Mouse (Mus musculus) erythroblast, adult 5-6 weeks (primary cell): ENCODE data around the gene Zap70. TPM values are rescaled to one million over a fixed set of nuclear protein-coding genes. Genes with fewer than 3 reads are reported as not detected.
"Not testable (repeated sequence)": the region's sequence is repeated elsewhere in the genome, so short reads cannot be mapped to it uniquely, and the experiment has no call there.

Source experiments
- ATAC-seq: replicated peaks from 2 replicates; pipeline ENCODE4 v1.8.0; 2016; ENCODE audit warnings: moderate number of reproducible peaks, mild to moderate bottlenecking, moderate TSS enrichment, inconsistent platforms; ENCODE audit not compliant: poor library complexity, low FRiP score, severe bottlenecking
- total RNA-seq, 2 experiments: library from RNA; stranded (forward) in 1 of 2; stranded (reverse) in 1 of 2; fragments of 150-400 nt in 1 of 2; fragments of 200-764, 138-1000 nt in 1 of 2; gene quantifications; 2 replicates each; pipeline versions ENCODE4 v1.2.3 to v1.2.4; 2015 to 2017; ENCODE audit warnings: low replicate concordance in 2 of 2

The Zap70 gene
- total RNA-seq, 2 experiments from 2014 or later: 0.17 TPM; not detected in 1

- ATAC-seq: no peak
These were observed 53.6 kb downstream of the Zap70 start for GRCm38 (mm10) chr1:36815166-36815565.

DNA sequence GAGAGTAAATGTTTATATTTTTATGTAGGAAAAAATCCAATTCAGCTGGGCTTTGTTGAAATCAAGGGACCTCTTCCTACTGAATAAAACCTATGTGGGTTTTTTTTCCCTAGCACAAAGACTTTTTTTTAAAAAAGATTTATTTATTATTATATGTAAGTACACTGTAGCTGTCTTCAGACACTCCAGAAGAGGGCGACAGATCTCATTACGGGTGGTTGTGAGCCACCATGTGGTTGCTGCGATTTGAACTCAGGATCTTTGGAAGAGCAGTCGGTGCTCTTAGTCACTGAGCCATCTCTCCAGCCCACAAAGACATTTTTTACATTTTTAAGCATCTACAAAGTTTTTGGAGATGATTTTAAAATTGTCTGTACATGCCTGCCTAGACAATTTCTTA lies 60.3 kb downstream of the Zap70 start:
- not testable (repeated sequence) for ATAC-seq

DNA sequence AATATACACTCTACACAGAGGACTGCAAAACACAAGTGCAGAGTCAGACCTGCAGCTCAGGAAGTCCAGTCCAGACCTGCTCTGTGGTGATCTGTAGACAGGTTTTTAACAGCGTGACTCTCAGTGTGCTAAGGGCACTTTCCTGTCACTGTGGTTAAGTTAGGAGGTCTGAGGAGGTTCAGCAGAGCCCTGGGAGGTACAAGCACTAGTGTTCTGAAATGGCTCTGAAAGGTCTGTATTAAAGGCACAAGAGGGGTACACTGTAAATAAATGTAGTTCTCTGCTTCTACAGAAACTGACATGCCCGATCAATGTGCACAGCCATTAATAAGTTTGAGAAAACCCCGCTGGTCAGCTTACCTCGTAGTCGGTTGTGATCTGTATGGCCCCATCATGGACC lies 62.8 kb downstream of the Zap70 start:
- ATAC-seq: no peak

DNA sequence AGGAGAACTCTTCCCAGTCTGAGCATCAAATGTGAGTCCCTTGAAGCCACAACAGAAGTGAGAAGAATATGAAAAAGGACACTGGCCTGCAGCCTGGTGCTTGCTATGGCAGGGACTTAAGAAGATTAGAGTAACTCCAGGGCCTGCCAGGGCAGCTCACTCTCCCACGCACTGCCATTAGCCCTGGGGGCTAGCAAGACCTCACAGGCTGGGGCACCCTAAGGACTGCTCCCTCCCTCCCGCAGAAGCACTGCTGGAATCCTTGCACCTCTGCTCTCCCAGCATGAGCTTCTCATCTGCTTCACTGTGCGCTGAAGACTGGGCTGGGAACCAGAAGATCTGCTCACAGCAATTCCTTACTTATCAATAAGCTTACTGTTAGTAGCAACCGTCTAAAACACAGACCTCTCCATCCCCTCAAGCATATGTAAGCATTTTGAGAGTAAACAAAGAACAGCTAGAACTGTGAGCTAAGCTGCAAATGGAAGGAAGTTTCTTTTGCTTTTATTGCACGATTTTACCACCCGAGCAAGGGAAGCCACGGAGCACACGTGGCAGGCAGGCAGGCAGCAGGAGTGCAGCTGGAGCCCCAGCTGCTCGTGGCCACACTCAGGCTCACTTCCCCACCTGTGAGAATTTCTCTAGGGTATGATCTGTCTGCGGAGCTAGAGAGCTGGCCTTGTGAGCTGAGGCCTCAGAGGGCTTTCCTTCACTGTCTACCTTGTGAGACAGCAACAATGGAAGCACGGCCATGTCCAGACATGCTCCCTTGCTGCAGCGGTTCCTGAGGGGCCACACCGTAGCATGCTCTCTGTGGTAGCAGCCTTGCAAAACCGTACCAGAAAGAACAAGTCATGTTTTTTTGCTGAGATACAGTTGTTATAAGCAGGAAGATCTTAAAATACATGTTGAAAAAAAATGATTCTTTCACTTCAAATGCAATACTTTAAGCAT lies 69.6 kb downstream of the Zap70 start:
- ATAC-seq: no peak

Other genes starting within 250 kb of the Zap70 start
- gene Cnnm3, start 249.9 kb upstream of the Zap70 start, total RNA-seq (2015; ENCODE audit: low replicate concordance): 7.9 and 8.8 TPM in 2 replicates
- gene Cnnm3, start 249.9 kb upstream of the Zap70 start, total RNA-seq (2017; ENCODE audit: low replicate concordance): 5.7 and 7.4 TPM in 2 replicates
- gene Ankrd23, start 224.9 kb upstream of the Zap70 start, total RNA-seq (2015; ENCODE audit: low replicate concordance): 3.3 TPM in 1 of 2 replicates, not detected in the other
- 1.0 and 1.4 TPM in 2 replicates for gene Ankrd23, start 224.9 kb upstream of the Zap70 start, total RNA-seq (2017; ENCODE audit: low replicate concordance)
- not detected in 2 replicates for gene Gm42417, start 222.4 kb upstream of the Zap70 start, total RNA-seq (2015; ENCODE audit: low replicate concordance)
- not detected in 2 replicates for gene Gm42417, start 222.4 kb upstream of the Zap70 start, total RNA-seq (2017; ENCODE audit: low replicate concordance)
- 0.42 TPM in 1 of 2 replicates, not detected in the other for gene Ankrd39, start 214.4 kb upstream of the Zap70 start, total RNA-seq (2015; ENCODE audit: low replicate concordance)
- 0.56 and 1.2 TPM in 2 replicates for gene Ankrd39, start 214.4 kb upstream of the Zap70 start, total RNA-seq (2017; ENCODE audit: low replicate concordance)
- gene Sema4c, start 203.4 kb upstream of the Zap70 start, total RNA-seq (2015; ENCODE audit: low replicate concordance): not detected in 2 replicates
- 0.56 and 0.60 TPM in 2 replicates for gene Sema4c, start 203.4 kb upstream of the Zap70 start, total RNA-seq (2017; ENCODE audit: low replicate concordance)
- gene Fam178b, start 78.6 kb upstream of the Zap70 start, total RNA-seq (2015; ENCODE audit: low replicate concordance): not detected in 2 replicates
- gene Fam178b, start 78.6 kb upstream of the Zap70 start, total RNA-seq (2017; ENCODE audit: low replicate concordance): not detected in 2 replicates
- 131 and 231 TPM in 2 replicates for gene Cox5b, start 70.3 kb upstream of the Zap70 start, total RNA-seq (2015; ENCODE audit: low replicate concordance)
- gene Cox5b, start 70.3 kb upstream of the Zap70 start, total RNA-seq (2017; ENCODE audit: low replicate concordance): 82.2 and 158 TPM in 2 replicates
- gene 4933424G06Rik, start 51.6 kb upstream of the Zap70 start, total RNA-seq (2015; ENCODE audit: low replicate concordance): not detected in 2 replicates
- gene 4933424G06Rik, start 51.6 kb upstream of the Zap70 start, total RNA-seq (2017; ENCODE audit: low replicate concordance): not detected in 2 replicates
- gene Actr1b, start 47.4 kb upstream of the Zap70 start, total RNA-seq (2015; ENCODE audit: low replicate concordance): 3.6 and 4.2 TPM in 2 replicates
- gene Actr1b, start 47.4 kb upstream of the Zap70 start, total RNA-seq (2017; ENCODE audit: low replicate concordance): 6.2 and 9.6 TPM in 2 replicates
- gene Tmem131, start 181.9 kb downstream of the Zap70 start, total RNA-seq (2015; ENCODE audit: low replicate concordance): 214 and 220 TPM in 2 replicates
- gene Tmem131, start 181.9 kb downstream of the Zap70 start, total RNA-seq (2017; ENCODE audit: low replicate concordance): 159 and 168 TPM in 2 replicates